Mouse (Mus musculus) pancreas, adult 10 weeks (tissue): ENCODE data around the gene Vrk2. TPM values are rescaled to one million over a fixed set of nuclear protein-coding genes. Genes with fewer than 3 reads are reported as not detected.

ENCODE experiments used
- polyA plus RNA-seq: library from polyadenylated mRNA; stranded (reverse); fragments of 350-450 nt; fragmentation: Illumina TruSeq; extraction: RNeasy Lipid Tissue Mini Kit (QIAGEN cat#74804); gene quantifications from one replicate; pipeline ENCODE4 v1.2.3, GENCODE M21; 2015; ENCODE audit warnings: low read depth, low replicate concordance; ENCODE audit not compliant: insufficient read depth

Vrk2 gene
- polyA plus RNA-seq, result 1.5 TPM

DNA sequence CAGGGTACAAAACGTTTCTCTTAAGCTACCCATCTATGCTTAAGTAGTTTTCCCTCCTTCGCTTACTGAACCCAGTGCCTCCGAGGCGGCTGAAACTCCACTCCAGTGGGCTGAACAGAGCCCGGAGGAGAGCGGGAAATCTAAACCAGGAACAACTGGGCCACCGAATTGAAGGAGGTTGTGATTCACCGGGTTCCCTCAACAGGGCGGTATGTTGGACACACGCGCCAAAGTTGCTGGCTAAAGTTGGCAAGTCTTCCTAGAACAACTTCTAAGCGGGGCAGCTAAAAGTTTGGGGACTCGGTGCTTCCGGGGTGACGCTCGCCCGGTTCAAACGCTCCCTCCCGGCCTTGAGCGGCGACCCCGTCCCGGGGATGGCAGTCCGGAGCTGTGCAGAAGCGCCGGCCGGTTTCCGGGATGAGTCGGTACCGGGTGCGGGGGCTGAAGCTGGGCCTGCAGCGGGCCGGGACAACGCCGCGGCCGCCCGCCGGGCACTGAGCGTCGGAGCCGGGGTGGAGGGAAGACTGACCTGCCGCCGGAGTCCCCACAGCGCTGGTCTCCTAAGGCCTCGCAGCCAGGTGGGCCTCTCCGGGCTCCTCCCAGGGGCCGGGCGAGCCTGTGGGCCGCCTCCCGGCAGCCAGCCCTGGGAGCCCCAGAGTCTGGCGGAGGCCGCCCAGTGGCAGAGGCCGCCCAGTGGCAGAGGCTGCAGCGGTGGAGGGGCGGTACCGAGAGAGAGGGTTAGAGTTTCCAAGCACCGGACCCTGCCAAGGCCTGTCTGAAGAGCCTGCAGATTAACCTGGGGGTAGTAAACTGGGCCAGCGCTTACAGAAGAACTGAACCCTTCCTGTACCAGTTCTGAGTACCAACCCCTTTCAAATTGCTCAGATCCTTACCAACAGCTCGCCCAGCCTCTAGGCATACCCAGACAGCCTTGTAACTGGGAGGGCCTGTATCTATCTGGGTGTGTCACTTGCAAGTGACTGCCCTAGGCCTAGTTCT, at the start of gene Vrk2, which contains the start of gene Gm6899:
Gene Vrk2, minus strand, starts transcription at position 939 of the 999 bp plus-strand sequence.
Gene Gm6899, plus strand, starts transcription at position 181 of the 999 bp plus-strand sequence.

Other genes starting within 250 kb of the Vrk2 start
- 2.5 TPM for gene Fancl, start 207.9 kb downstream of the Vrk2 start, polyA plus RNA-seq
- gene Gm6899, start 758 bp downstream of the Vrk2 start, polyA plus RNA-seq, result not detected